Mouse (Mus musculus): ENCODE measurements around the gene Foxa3.

DNA sequence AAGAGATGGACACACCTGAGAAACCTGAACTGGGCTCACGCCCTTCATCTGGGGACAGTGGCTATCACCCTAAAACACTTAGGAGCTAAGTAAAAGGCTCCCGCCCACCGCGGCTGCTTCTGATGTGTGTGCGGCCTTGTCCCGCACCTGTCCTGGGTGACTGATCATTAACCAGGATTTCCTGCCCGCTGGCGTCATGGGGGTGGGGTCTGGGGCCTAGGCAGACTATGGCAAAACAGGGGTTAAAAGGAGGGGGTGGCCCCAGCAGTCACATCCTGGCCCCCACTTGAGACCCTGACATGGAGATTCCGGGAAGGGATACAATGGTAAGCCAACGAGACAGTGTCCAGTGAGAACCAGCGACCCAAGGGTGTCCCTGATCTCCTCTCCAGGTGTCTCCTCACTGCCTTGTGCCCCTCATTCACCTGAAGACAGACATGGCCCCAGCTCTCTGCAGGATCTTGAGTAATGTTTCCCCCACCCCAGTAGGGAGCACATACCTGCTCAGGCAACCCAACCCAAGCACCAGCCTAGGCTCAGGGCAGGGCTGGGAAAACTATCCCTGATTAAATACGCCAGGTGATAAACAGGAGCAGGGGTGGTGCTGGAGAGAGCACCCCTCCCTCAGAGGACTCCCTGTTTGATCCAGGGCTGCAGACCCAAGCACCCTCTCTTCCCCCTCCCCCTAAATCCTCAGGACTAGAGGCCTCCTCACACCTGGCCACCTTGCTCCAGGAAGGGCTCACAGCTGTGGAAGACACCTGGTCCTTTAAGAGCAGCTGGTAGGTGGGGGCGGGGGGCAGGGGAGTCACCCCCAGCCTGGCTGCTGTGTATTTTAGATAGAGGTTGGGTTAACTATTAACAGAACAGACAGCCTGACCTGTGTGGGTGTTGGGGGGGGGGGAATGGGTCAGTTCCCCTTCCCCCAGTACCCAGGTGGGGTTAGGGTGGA is 16.0 kb downstream of the Foxa3 start:
- TF ChIP-seq POLR2A (IDR thresholded peaks at IDR 0.05; ENCODE audit: control insufficient read depth in 1 of 2, insufficient read depth in 1 of 2, low read depth in 1 of 2, low read length in 2 of 2, poor library complexity in 1 of 2) (no peak; a peak in 1 of 4 replicates), CTCF (IDR thresholded peaks at IDR 0.05 in 2 of 3, conservative IDR thresholded peaks at IDR 0.05 in 1 of 3; ENCODE audit: control insufficient read depth in 1 of 3, insufficient read depth in 1 of 3, low read depth in 2 of 3, low read length in 3 of 3, poor library complexity in 1 of 3, severe bottlenecking in 1 of 3) (no peak), POLR2AphosphoS2 (IDR thresholded peaks at IDR 0.05; ENCODE audit: low read length) (peak; percentile 70), USF1 (IDR thresholded peaks at IDR 0.05; ENCODE audit: low read depth, low read length) (no peak), EP300 (IDR thresholded peaks at IDR 0.05; ENCODE audit: low read depth in 1 of 2, low read length in 2 of 2) (no peak), ELF1 (IDR thresholded peaks at IDR 0.05; ENCODE audit: low read depth, low read length) (no peak), RCOR1 (IDR thresholded peaks at IDR 0.05; ENCODE audit: low read depth, low read length) (no peak), ZC3H11A (IDR thresholded peaks at IDR 0.05; ENCODE audit: low read depth, low read length) (no peak), TAL1 (IDR thresholded peaks at IDR 0.05; ENCODE audit: low read length) (no peak), NELFE (IDR thresholded peaks at IDR 0.05; ENCODE audit: low read depth, low read length) (no peak), TCF12 (IDR thresholded peaks at IDR 0.05; ENCODE audit: low read depth, low read length) (0 out of 2 replicates have a peak, but pooled peaks have one; percentile 12), GATA1 (IDR thresholded peaks at IDR 0.05; ENCODE audit: low read depth, low read length) (no peak)

All from MEL (cell line).